Mouse (Mus musculus) hindbrain, embryonic 14.5 days (tissue): ENCODE results near the gene Rbfox1. TPM values are rescaled to one million over a fixed set of nuclear protein-coding genes. Genes with fewer than 3 reads are reported as not detected.

ENCODE experiments used
- ATAC-seq: fragments of 200-750 bp; cut with Nextera tagmentation; 2 replicates; pipeline ENCODE4 v1.8.0; 2017; ENCODE audit warnings: moderate number of reproducible peaks, mild to moderate bottlenecking, moderate TSS enrichment, moderate library complexity; ENCODE audit not compliant: low FRiP score
- DNase-seq: peaks from one replicate; pipeline ENCODE4 v3.0.0-alpha.2; 2015; ENCODE audit warnings: low spot score
- H3K27ac ChIP-seq: fragments of 300-500 bp; sonication (generic); 2 replicates; pipeline ENCODE4 v1.5.1; 2014; ENCODE audit warnings: mild to moderate bottlenecking, moderate library complexity
- H3K27me3 ChIP-seq: fragments of 300-500 bp; sonication (generic); 2 replicates; pipeline ENCODE4 v1.6.1; 2014; ENCODE audit warnings: mild to moderate bottlenecking, low read length, mixed read lengths; ENCODE audit not compliant: control insufficient read depth, insufficient read depth
- H3K36me3 ChIP-seq: fragments of 300-500 bp; sonication (generic); replicated peaks from 2 replicates; pipeline ENCODE4 v1.6.1; 2014; ENCODE audit not compliant: control insufficient read depth, insufficient read depth
- H3K4me1 ChIP-seq: fragments of 300-500 bp; sonication (generic); replicated peaks from 2 replicates; pipeline ENCODE4 v1.6.1; 2014; ENCODE audit warnings: antibody characterized with exemption, low read length, mixed read lengths; ENCODE audit not compliant: control insufficient read depth, insufficient read depth
- H3K4me2 ChIP-seq: fragments of 300-500 bp; sonication (generic); replicated peaks from 2 replicates; pipeline ENCODE4 v1.6.1; 2014; ENCODE audit warnings: mild to moderate bottlenecking, moderate library complexity
- H3K4me3 ChIP-seq: fragments of 300-500 bp; sonication (generic); replicated peaks from 2 replicates; pipeline ENCODE4 v1.5.1; 2014; ENCODE audit warnings: mild to moderate bottlenecking, low read length
- H3K9ac ChIP-seq: fragments of 300-500 bp; sonication (generic); 2 replicates; pipeline ENCODE4 v1.6.1; 2014
- H3K9me3 ChIP-seq: fragments of 300-500 bp; sonication (generic); 2 replicates; pipeline ENCODE4 v1.6.1; 2016; ENCODE audit warnings: low read length; ENCODE audit not compliant: control insufficient read depth
- WGBS: fragments of 180-500 bp; shearing (Covaris S2); extraction: QIAGEN DNeasy Blood & Tissue Kit; methylation state at CpG from one replicate; pipeline ENCODE4 v1.1.7; 2014; 5-methylcytosine and 5-hydroxymethylcytosine counted together
- polyA plus RNA-seq: library from polyadenylated mRNA; unstranded; fragments of >200 nt; fragmentation: Nextera tagmentation; extraction: Ambion mirVana; gene quantifications from 2 replicates; pipeline ENCODE4 v1.2.1, GENCODE M21; 2014

Gene Rbfox1
- polyA plus RNA-seq, 1 experiment from 2014 or later, result 217 TPM

- Histone ChIP-seq H3K9ac (no peak overlapping the region), H3K4me1 (no peaks in the 10 kb centered on the region), H3K27me3 (no peaks in the 10 kb centered on the region), H3K27ac (no peak overlapping the region), H3K4me2 (no peak overlapping the region), H3K36me3 (no peaks in the 10 kb centered on the region), H3K4me3 (no peak overlapping the region), H3K9me3 (no peaks in the 10 kb centered on the region)
- DNase-seq (no peak), ATAC-seq (no peak)
- no CpG with 5 or more reads among the region's 7 CpGs for WGBS
Observed at GRCm38 (mm10) chr16:6135016-6135415, 249.9 kb downstream of the Rbfox1 start.

- Histone ChIP-seq H3K4me2 (no peak overlapping the region), H3K4me1 (no peaks in the 10 kb centered on the region), H3K36me3 (no peaks in the 10 kb centered on the region), H3K4me3 (no peak overlapping the region), H3K9me3 (no peaks in the 10 kb centered on the region), H3K27me3 (no peaks in the 10 kb centered on the region), H3K27ac (no peak overlapping the region), H3K9ac (no peak overlapping the region)
- DNase-seq, result no peak
- ATAC-seq, result no peak
- 86% methylated on average over 1 of the region's 1 CpGs for WGBS
Observed at GRCm38 (mm10) chr16:6139432-6139831, 254.3 kb downstream of the Rbfox1 start.

GRCm38 (mm10) chr16:6147957-6148356, 262.8 kb downstream of the Rbfox1 start:
- no peaks in the 10 kb centered on the region for H3K9me3 ChIP-seq
- H3K4me1 ChIP-seq, result no peaks in the 10 kb centered on the region
- WGBS, result 67% methylated on average over 7 of the region's 7 CpGs
- no peak overlapping the region for H3K4me3 ChIP-seq
- no peaks in the 10 kb centered on the region for H3K27me3 ChIP-seq
- no peak overlapping the region for H3K4me2 ChIP-seq
- no peaks in the 10 kb centered on the region for H3K36me3 ChIP-seq
- DNase-seq (no peak), ATAC-seq (no peak)
- H3K9ac ChIP-seq, result no peak overlapping the region
- no peak overlapping the region for H3K27ac ChIP-seq

DNA sequence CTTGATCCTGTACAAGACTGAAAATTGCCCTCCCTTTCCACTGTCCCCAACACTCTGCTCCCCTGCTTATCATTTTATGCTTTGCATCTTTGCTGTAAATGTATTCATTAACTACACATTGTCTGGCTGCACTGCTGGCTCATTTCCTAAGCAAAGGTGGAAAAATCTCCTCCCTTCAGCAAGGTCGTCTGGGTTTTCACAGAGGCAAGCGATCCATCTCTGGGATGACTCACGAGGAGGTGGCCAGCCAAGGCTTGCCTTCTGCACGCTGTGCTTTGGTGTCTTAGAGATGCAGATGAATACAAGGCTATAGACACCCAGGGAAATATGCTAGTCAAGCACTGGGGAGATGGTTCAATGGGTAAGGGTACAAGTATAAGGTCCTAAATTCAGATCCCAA, 264.2 kb downstream of the Rbfox1 start:
- no peaks in the 10 kb centered on the region for H3K27me3 ChIP-seq
- no peak overlapping the region for H3K27ac ChIP-seq
- H3K4me3 ChIP-seq, result no peak overlapping the region
- H3K4me2 ChIP-seq, result no peak overlapping the region
- WGBS, result 72% methylated on average over 4 of the region's 4 CpGs
- ATAC-seq (no peak), DNase-seq (no peak)
- H3K9ac ChIP-seq, result no peak overlapping the region
- no peaks in the 10 kb centered on the region for H3K36me3 ChIP-seq
- H3K4me1 ChIP-seq, result no peaks in the 10 kb centered on the region
- no peaks in the 10 kb centered on the region for H3K9me3 ChIP-seq

DNA sequence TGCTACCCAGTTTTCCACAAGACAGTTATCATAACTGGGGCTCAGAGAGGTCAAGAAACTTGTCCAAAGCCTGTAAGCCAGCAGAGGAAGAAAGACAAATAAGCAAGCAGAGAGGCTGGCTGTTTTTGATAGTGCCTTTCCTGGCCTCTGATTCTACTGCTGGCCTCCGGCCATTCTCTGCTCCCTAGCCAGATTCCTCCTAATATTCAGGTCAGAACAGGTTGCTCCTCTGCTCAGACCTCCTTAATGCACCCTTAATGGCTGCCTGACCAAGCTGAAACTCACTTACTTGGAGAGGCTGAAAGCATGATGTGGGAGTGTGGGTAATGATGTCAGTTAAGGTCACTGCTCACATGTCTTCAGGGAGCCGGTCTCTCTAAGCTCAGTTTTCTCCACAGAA, 270.4 kb downstream of the Rbfox1 start:
- Histone ChIP-seq H3K4me3 (no peak overlapping the region), H3K9me3 (no peaks in the 10 kb centered on the region), H3K4me1 (no peaks in the 10 kb centered on the region), H3K27ac (no peak overlapping the region), H3K36me3 (no peaks in the 10 kb centered on the region), H3K27me3 (no peaks in the 10 kb centered on the region), H3K4me2 (no peak overlapping the region), H3K9ac (no peak overlapping the region)
- no peak for DNase-seq
- ATAC-seq, result no peak
- WGBS, result 83% methylated on average over 2 of the region's 2 CpGs

DNA sequence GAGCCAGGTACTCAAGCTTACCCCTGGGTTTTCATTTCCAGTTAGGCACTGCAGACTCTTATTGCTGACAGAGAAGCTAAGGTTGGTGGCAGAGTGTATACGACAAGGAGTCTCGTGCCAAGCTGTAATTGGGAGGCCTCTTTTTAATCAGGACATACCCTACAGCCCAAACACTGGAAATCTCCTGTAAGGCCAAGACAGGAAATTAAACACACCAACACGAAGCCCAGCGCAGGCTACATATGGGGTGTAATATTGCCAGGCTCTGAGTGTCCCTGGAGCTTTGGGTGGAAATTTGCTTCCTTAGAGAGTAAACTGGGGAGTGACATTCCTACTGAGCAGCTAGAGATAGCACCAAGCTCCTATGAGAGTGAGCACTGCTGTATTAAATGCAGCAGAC, 279.3 kb downstream of the Rbfox1 start:
- Histone ChIP-seq H3K27ac (no peak overlapping the region), H3K4me2 (no peak overlapping the region), H3K27me3 (no peaks in the 10 kb centered on the region), H3K9ac (no peak overlapping the region), H3K36me3 (no peaks in the 10 kb centered on the region), H3K4me1 (no peaks in the 10 kb centered on the region), H3K4me3 (no peak overlapping the region), H3K9me3 (no peaks in the 10 kb centered on the region)
- 77% methylated on average over 4 of the region's 4 CpGs for WGBS
- no peak for DNase-seq
- no peak for ATAC-seq

- 87% methylated on average over 5 of the region's 5 CpGs for WGBS
- H3K36me3 ChIP-seq, result no peaks in the 10 kb centered on the region
- DNase-seq (no peak), ATAC-seq (no peak)
- no peaks in the 10 kb centered on the region for H3K9me3 ChIP-seq
- no peak overlapping the region for H3K27ac ChIP-seq
- H3K4me3 ChIP-seq, result no peak overlapping the region
- no peaks in the 10 kb centered on the region for H3K4me1 ChIP-seq
- H3K9ac ChIP-seq, result no peak overlapping the region
- H3K4me2 ChIP-seq, result no peak overlapping the region
- no peaks in the 10 kb centered on the region for H3K27me3 ChIP-seq
Observed at GRCm38 (mm10) chr16:6169346-6169745, 284.2 kb downstream of the Rbfox1 start.

DNA sequence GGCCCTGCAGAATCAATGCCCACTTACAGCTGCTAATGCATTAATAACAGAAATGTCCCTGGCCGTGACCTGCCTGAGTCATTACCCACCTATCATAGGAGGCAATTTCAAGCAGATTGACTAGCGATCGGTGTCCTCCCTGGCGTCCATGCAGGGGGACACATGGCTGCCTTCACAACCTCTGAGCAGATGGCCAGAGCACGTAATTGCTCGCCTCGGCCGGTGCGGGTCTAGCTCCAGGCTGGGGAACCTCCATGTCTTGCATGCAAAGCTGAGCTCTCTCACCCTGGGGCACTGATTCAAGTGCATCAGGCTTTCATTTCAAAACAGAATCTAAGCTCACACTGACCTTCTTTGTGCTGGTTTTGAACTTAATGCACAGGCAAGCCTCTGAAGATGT, 295.7 kb downstream of the Rbfox1 start:
- Histone ChIP-seq H3K36me3 (no peaks in the 10 kb centered on the region), H3K4me1 (no peaks in the 10 kb centered on the region), H3K4me2 (no peak overlapping the region), H3K27ac (no peak overlapping the region), H3K27me3 (no peaks in the 10 kb centered on the region), H3K9ac (no peak overlapping the region), H3K9me3 (no peaks in the 10 kb centered on the region), H3K4me3 (no peak overlapping the region)
- DNase-seq, result no peak
- WGBS, result 75% methylated on average over 9 of the region's 9 CpGs
- ATAC-seq, result no peak

DNA sequence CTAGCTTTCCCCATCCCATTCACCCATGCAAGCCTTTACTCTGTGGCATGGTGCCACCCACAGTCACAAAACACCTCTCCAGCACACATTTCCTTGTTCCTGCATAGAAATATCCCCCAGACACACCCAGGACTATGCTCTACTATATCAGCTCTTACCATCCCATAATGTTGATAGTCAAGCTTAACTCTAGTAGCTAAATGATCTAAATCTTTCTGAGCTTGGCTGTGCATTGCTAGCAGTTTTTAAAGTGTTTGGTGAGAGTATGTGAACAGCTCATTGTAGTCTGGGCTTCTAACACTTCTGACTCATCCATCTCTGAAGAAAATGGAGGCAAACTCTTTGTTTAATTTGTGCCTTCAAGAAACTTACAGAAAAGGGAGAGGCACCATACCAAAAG, 297.2 kb downstream of the Rbfox1 start:
- H3K9ac ChIP-seq, result no peak overlapping the region
- DNase-seq, result no peak
- no peaks in the 10 kb centered on the region for H3K4me1 ChIP-seq
- no peak overlapping the region for H3K4me3 ChIP-seq
- no peaks in the 10 kb centered on the region for H3K36me3 ChIP-seq
- no peak for ATAC-seq
- H3K4me2 ChIP-seq, result no peak overlapping the region
- no peak overlapping the region for H3K27ac ChIP-seq
- H3K27me3 ChIP-seq, result no peaks in the 10 kb centered on the region
- H3K9me3 ChIP-seq, result no peaks in the 10 kb centered on the region

- Histone ChIP-seq H3K4me3 (no peak overlapping the region), H3K9me3 (no peaks in the 10 kb centered on the region), H3K27me3 (no peaks in the 10 kb centered on the region), H3K27ac (no peak overlapping the region), H3K36me3 (no peaks in the 10 kb centered on the region), H3K4me2 (no peak overlapping the region), H3K4me1 (no peaks in the 10 kb centered on the region), H3K9ac (no peak overlapping the region)
- no peak for DNase-seq
- ATAC-seq, result no peak
- whole genome bisulfite sequencing, result 82% methylated on average over 2 of the region's 2 CpGs
Observed at GRCm38 (mm10) chr16:6192358-6192757, 307.2 kb downstream of the Rbfox1 start.
